Mouse (Mus musculus): ENCODE measurements at regions not wholly inside any gene's neighbourhood (a gene's known extent, or its start where the extent isn't known, plus 50 kb on each side); places are given as distances from the start of the nearest gene placed in this dataset.

- TF ChIP-seq POLR2A (IDR thresholded peaks at IDR 0.05; ENCODE audit: insufficient read depth, low read length) (no peak), CTCF (IDR thresholded peaks at IDR 0.05; ENCODE audit: low read depth, low read length) (no peak)
These were observed 189.9 kb upstream of the Ppp2r2d start for GRCm38 (mm10) chr7:138655940-138656339.

All from ES-Bruce4 (cell line).